Mouse (Mus musculus): ENCODE measurements around the gene Ypel5.

The Ypel5 gene

GRCm38 (mm10) chr17:72837824-72838474, 1.7 kb downstream of the Ypel5 start:
- in situ Hi-C loops (cut with MboI, MseI) = loop anchor here in 1 of 2 experiments (25.0 kb wide), 1 partner anchor 2001 kb away; no protein-coding TSS in a partner anchor

GRCm38 (mm10) chr17:72839000-72839399, 2.7 kb downstream of the Ypel5 start:
- in situ Hi-C loops (cut with MboI, MseI) = loop anchor here in 1 of 2 experiments (25.0 kb wide), 1 partner anchor 2002 kb away; no protein-coding TSS in a partner anchor

GRCm38 (mm10) chr17:72844393-72844792, 8.1 kb downstream of the Ypel5 start:
- in situ Hi-C loops (cut with MboI, MseI) = loop anchor here in 1 of 2 experiments (25.0 kb wide), 1 partner anchor 2007 kb away; no protein-coding TSS in a partner anchor

- in situ Hi-C loops (cut with MboI, MseI) = loop anchor here in 1 of 2 experiments (25.0 kb wide), 1 partner anchor 2008 kb away; no protein-coding TSS in a partner anchor
Observed at GRCm38 (mm10) chr17:72844949-72845490, 8.8 kb downstream of the Ypel5 start.

GRCm38 (mm10) chr17:72845521-72845920, 9.3 kb downstream of the Ypel5 start:
- in situ Hi-C loops (cut with MboI, MseI) = loop anchor here in 1 of 2 experiments (25.0 kb wide), 1 partner anchor 2008 kb away; no protein-coding TSS in a partner anchor

- in situ Hi-C loops (cut with MboI, MseI) = loop anchor here (5.0 to 25.0 kb wide), 3 partner anchors 58 to 707 kb away; no protein-coding TSS in a partner anchor
Observed at GRCm38 (mm10) chr17:72855298-72855697, 19.0 kb downstream of the Ypel5 start.

- in situ Hi-C loops (cut with MboI, MseI) = loop anchor here (5.0 to 25.0 kb wide), 3 partner anchors 61 to 704 kb away; no protein-coding TSS in a partner anchor
Observed at GRCm38 (mm10) chr17:72857677-72858633, 21.7 kb downstream of the Ypel5 start.

- in situ Hi-C loops (cut with MboI, MseI) = loop anchor here in 1 of 2 experiments (25.0 kb wide), 2 partner anchors 424 to 699 kb away; no protein-coding TSS in a partner anchor
Observed at GRCm38 (mm10) chr17:72863226-72863625, 27.0 kb downstream of the Ypel5 start.

- in situ Hi-C loops (cut with MboI, MseI) = loop anchor here in 1 of 2 experiments (25.0 kb wide), 2 partner anchors 421 to 696 kb away; no protein-coding TSS in a partner anchor
Observed at GRCm38 (mm10) chr17:72866624-72867245, 30.5 kb downstream of the Ypel5 start.

GRCm38 (mm10) chr17:72868181-72868580, 31.9 kb downstream of the Ypel5 start:
- in situ Hi-C loops (cut with MboI, MseI) = loop anchor here in 1 of 2 experiments (25.0 kb wide), 2 partner anchors 419 to 694 kb away; no protein-coding TSS in a partner anchor

- in situ Hi-C loops (cut with MboI, MseI) = loop anchor here in 1 of 2 experiments (10.0 kb wide), 1 partner anchor 406 kb away; no protein-coding TSS in a partner anchor
Observed at GRCm38 (mm10) chr17:72878979-72879378, 42.7 kb downstream of the Ypel5 start.

GRCm38 (mm10) chr17:72880156-72880555, 43.9 kb downstream of the Ypel5 start:
- in situ Hi-C loops (cut with MboI, MseI) = no loop called here

- in situ Hi-C loops (cut with MboI, MseI) = no loop called here
Observed at GRCm38 (mm10) chr17:72881051-72881450, 44.8 kb downstream of the Ypel5 start.

GRCm38 (mm10) chr17:72881804-72882203, 45.6 kb downstream of the Ypel5 start:
- in situ Hi-C loops (cut with MboI, MseI) = no loop called here

- in situ Hi-C loops (cut with MboI, MseI) = loop anchor here in 1 of 2 experiments (5.0 kb wide), 1 partner anchor 308 kb away; no protein-coding TSS in a partner anchor
Observed at GRCm38 (mm10) chr17:72889556-72890397, 53.5 kb downstream of the Ypel5 start.

- in situ Hi-C loops (cut with MboI, MseI) = loop anchor here in 1 of 2 experiments (5.0 kb wide), 1 partner anchor 307 kb away; no protein-coding TSS in a partner anchor
Observed at GRCm38 (mm10) chr17:72890398-72890898, 54.2 kb downstream of the Ypel5 start.

- in situ Hi-C loops (cut with MboI, MseI) = loop anchor here in 1 of 2 experiments (5.0 kb wide), 1 partner anchor 306 kb away; no protein-coding TSS in a partner anchor
Observed at GRCm38 (mm10) chr17:72891556-72891955, 55.3 kb downstream of the Ypel5 start.

GRCm38 (mm10) chr17:72895506-72895905, 59.3 kb downstream of the Ypel5 start:
- in situ Hi-C loops (cut with MboI, MseI) = no loop called here

GRCm38 (mm10) chr17:72897076-72897475, 60.8 kb downstream of the Ypel5 start:
- in situ Hi-C loops (cut with MboI, MseI) = no loop called here

All from T-helper 17 cell (primary cell).